Mouse (Mus musculus) midbrain, embryonic 16.5 days (tissue): ENCODE measurements at regions not wholly inside any gene's neighbourhood (a gene's known extent, or its start where the extent isn't known, plus 50 kb on each side); places are given as distances from the start of the nearest gene placed in this dataset.
A peak's percentile ranks its signal among the peaks of the same experiment; 100 is the strongest.

Source experiments
- ATAC-seq: fragments of 200-750 bp; cut with Nextera tagmentation; 2 replicates; pipeline ENCODE4 v1.8.0; 2017; ENCODE audit warnings: moderate TSS enrichment
- H3K27ac ChIP-seq: fragments of 300-500 bp; sonication (generic); 2 replicates; pipeline ENCODE4 v1.5.1; 2014; ENCODE audit warnings: mild to moderate bottlenecking, low read length, mixed read lengths
- H3K27me3 ChIP-seq: fragments of 300-500 bp; sonication (generic); 2 replicates; pipeline ENCODE4 v1.6.1; 2014; ENCODE audit warnings: low read depth, low read length, mixed read lengths; ENCODE audit not compliant: control insufficient read depth, insufficient read depth
- H3K36me3 ChIP-seq: fragments of 300-500 bp; sonication (generic); 2 replicates; pipeline ENCODE4 v1.6.1; 2014; ENCODE audit warnings: mild to moderate bottlenecking, low read length, moderate library complexity, mixed read lengths; ENCODE audit not compliant: control insufficient read depth, insufficient read depth
- H3K4me1 ChIP-seq: fragments of 300-500 bp; sonication (generic); 2 replicates; pipeline ENCODE4 v1.6.1; 2014; ENCODE audit warnings: mild to moderate bottlenecking, low read length, mixed read lengths; ENCODE audit not compliant: control insufficient read depth, insufficient read depth
- H3K4me2 ChIP-seq: fragments of 300-500 bp; sonication (generic); 2 replicates; pipeline ENCODE4 v1.6.1; 2014; ENCODE audit warnings: mild to moderate bottlenecking, low read length, mixed read lengths
- H3K4me3 ChIP-seq: fragments of 300-500 bp; sonication (generic); 2 replicates; pipeline ENCODE4 v1.5.1; 2014; ENCODE audit warnings: low read depth, mild to moderate bottlenecking, low read length, moderate library complexity, mixed read lengths
- H3K9ac ChIP-seq: fragments of 300-500 bp; sonication (generic); 2 replicates; pipeline ENCODE4 v1.6.1; 2014; ENCODE audit warnings: low read depth, low read length, mixed read lengths
- H3K9me3 ChIP-seq: fragments of 300-500 bp; sonication (generic); replicated peaks from 2 replicates; pipeline ENCODE4 v1.6.1; 2014; ENCODE audit warnings: mild to moderate bottlenecking, low read length, mixed read lengths; ENCODE audit not compliant: control insufficient read depth, poor library complexity, severe bottlenecking
- WGBS: fragments of 180-500 bp; shearing (Covaris S2); extraction: QIAGEN DNeasy Blood & Tissue Kit; methylation state at CpG from one replicate; pipeline ENCODE4 v1.1.7; 2014; 5-methylcytosine and 5-hydroxymethylcytosine counted together

DNA sequence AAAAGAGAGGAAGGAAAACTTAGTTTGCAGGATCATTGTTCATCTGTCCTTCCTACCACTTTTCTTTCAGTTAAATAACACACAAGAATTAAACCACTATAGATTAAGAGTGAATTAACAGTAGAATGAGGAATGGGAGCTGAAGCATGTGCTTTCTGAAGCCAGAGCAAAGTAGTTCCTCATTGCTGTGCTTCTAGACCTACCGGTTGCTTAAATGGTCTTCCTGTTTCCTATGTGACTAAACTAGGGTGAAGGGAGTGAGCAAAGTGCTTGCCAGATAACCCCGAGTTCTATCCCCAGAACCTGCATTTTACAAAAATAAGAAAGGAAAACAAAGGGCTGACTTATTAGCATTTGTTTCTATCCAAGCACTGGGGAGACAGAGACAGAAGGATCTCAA is 305.5 kb upstream of the Gcfc2 start:
- H3K27ac ChIP-seq = no peak overlapping the region
- H3K36me3 ChIP-seq = no peaks in the 10 kb centered on the region
- no peak overlapping the region for H3K4me2 ChIP-seq
- no peaks in the 10 kb centered on the region for H3K4me1 ChIP-seq
- no peaks in the 10 kb centered on the region for H3K9me3 ChIP-seq
- no peak overlapping the region for H3K4me3 ChIP-seq
- 83% methylated on average over 2 of the region's 2 CpGs for WGBS
- ATAC-seq = no peak
- no peaks in the 10 kb centered on the region for H3K27me3 ChIP-seq
- no peak overlapping the region for H3K9ac ChIP-seq

DNA sequence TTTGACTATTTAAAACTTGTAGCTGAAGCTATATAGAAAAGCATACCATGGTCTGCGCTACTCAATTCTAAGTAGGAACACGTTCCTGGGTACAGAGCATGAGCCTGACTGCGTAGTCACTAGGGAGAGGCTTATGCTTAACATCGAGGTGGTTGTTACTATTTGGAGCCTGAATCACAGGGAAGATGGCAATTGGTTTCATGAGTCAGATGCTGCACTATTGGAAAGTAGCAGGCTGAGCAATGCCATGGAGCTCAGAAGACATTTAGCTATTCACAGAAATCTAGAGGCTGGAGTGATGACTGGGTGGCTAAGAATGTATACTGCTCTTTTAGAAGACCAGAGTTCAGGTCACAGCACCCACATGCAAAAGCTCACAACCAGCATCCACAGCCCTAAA is 302.4 kb upstream of the Gcfc2 start:
- ATAC-seq = no peak
- H3K9ac ChIP-seq = no peak overlapping the region
- no peaks in the 10 kb centered on the region for H3K4me1 ChIP-seq
- no peak overlapping the region for H3K4me3 ChIP-seq
- no peaks in the 10 kb centered on the region for H3K27me3 ChIP-seq
- no peak overlapping the region for H3K27ac ChIP-seq
- no peak overlapping the region for H3K4me2 ChIP-seq
- no peaks in the 10 kb centered on the region for H3K36me3 ChIP-seq
- WGBS = 93% methylated on average over 4 of the region's 4 CpGs
- H3K9me3 ChIP-seq = no peaks in the 10 kb centered on the region

DNA sequence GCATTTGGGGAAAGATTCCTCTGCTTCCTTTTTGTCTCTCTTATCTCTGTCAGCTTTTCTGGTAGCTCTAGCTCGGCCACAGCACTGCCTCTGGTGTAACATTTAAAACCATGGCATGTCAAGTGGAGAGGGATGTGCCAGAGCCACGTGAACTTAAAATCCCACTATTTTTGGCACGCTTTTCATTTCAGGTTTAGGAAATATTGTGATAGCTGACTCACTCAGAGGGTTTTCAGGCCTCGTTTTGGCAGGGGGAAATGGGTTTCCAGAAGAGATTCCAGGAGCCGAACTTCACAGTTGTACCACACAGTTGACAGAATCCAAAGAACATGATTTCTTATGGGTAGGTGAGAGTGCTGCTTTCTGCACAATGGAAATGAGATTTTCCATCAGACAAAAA is 300.8 kb upstream of the Gcfc2 start:
- Histone ChIP-seq H3K27me3 (no peaks in the 10 kb centered on the region), H3K36me3 (no peaks in the 10 kb centered on the region), H3K4me2 (no peak overlapping the region), H3K27ac (no peak overlapping the region), H3K9me3 (no peaks in the 10 kb centered on the region), H3K4me3 (no peak overlapping the region), H3K9ac (no peak overlapping the region), H3K4me1 (no peaks in the 10 kb centered on the region)
- 86% methylated on average over 5 of the region's 5 CpGs for WGBS
- no peak for ATAC-seq

DNA sequence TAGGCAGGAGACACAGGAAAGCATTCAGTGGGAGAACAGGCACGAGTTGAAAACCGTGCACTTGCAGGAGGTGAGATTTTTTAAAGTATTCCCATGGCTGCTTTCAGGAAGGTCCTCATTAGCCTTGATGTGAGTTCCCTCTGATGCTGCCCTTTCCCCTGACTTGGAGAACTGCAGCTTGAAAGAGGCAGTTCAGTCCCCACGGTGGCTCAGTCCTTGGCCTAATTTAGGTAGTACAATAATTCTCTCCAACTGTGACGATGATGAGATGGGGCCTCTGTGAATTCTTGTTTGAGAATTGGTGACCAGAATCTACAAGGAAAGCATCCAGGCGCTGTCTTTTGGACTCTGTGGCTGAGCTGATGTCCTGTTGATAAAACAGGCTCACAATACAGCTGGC is 298.5 kb upstream of the Gcfc2 start:
- Histone ChIP-seq H3K9me3 (no peaks in the 10 kb centered on the region), H3K27ac (no peak overlapping the region), H3K4me1 (no peaks in the 10 kb centered on the region), H3K36me3 (no peaks in the 10 kb centered on the region), H3K9ac (no peak overlapping the region), H3K4me3 (no peak overlapping the region), H3K27me3 (no peaks in the 10 kb centered on the region), H3K4me2 (no peak overlapping the region)
- WGBS = 57% methylated on average over 5 of the region's 5 CpGs
- no peak for ATAC-seq

DNA sequence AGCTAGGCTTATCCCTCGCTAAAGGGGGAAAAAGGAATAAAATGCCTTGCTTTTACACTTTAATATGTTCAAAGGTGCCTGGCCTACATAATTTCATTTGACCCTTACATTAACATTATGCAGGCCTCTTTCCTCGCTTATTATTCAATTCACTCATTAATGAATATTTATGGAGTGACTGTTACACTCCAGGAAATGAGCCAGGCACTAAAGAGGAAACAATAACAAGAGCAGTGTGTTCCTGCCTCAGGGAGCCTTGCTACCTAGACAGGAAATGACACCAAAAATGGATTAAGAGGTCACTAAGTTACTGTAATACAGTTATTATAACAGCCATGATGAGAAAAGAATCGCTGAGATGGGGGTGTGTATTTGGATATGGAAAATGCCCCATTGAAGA is 289.9 kb upstream of the Gcfc2 start:
- H3K27me3 ChIP-seq = no peaks in the 10 kb centered on the region
- H3K9me3 ChIP-seq = no peaks in the 10 kb centered on the region
- WGBS = 49% methylated on average over 3 of the region's 3 CpGs
- H3K36me3 ChIP-seq = no peaks in the 10 kb centered on the region
- H3K4me3 ChIP-seq = no peak overlapping the region
- no peak overlapping the region for H3K9ac ChIP-seq
- H3K4me1 ChIP-seq = no peaks in the 10 kb centered on the region
- ATAC-seq = no peak
- no peak overlapping the region for H3K4me2 ChIP-seq
- H3K27ac ChIP-seq = no peak overlapping the region

DNA sequence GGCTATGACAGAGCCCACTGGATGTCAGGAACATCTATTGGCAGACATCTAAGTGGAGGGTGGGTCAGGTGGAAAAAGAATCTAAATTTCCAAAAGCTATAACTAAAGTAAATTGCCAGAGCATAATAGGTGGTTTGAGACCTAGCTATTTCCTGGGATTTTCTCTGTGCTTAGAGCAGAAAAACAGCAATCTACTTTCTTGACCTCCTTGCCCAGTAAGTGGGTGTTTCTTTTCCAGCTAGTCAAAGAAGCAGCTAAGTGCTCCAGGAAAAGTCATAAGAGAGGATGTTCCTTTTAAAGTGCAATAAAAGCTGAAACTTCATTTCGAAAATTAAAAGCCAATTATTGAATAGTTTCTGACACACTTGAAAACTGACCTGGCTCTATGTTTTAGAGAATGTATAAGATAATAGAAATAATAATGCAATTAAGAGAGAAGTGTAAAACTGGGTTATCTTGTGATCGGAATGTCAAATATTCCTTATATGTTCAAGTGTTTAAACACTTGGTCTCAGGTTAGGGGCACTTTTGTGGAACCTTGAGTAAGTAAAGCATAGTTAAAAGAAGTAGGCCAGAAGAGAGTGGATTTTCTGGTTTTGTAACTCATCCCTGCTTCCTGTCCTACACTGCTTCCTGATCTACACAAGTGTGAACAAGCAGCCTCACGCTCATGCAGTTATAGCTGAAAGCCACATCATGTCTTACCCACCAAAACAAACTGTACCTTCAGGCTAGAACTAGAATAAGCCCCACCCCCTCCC is 275.7 kb upstream of the Gcfc2 start:
- Histone ChIP-seq H3K27ac (no peak overlapping the region), H3K4me2 (no peak overlapping the region), H3K27me3 (no peaks in the 10 kb centered on the region), H3K4me3 (no peak overlapping the region), H3K4me1 (no peaks in the 10 kb centered on the region), H3K36me3 (no peaks in the 10 kb centered on the region), H3K9me3 (no peaks in the 10 kb centered on the region; the same call in 1 of the 2 replicates), H3K9ac (no peak overlapping the region)
- no peak for ATAC-seq
- WGBS = 81% methylated on average over 3 of the region's 3 CpGs

DNA sequence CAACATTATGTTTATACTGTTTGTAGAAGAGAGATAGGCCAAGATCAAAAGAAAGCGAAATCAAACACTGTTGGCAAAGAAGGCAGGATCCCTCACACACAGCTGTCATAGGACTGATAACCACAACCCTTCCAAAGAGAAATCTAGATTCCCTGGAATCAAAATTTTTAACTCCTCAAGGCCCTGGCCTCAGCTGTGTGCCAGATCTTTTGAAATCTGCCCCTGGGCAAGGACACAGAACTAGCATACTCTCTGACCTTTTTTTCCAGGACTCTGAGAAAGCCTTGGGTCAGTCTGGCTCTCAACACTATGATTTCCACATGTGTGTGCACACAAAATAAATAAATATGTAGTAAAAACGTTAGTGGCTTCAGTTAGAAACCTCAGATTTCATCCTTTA is 271.6 kb upstream of the Gcfc2 start:
- no peak overlapping the region for H3K4me2 ChIP-seq
- 63% methylated on average over 2 of the region's 2 CpGs for WGBS
- H3K4me1 ChIP-seq = no peaks in the 10 kb centered on the region
- no peak overlapping the region for H3K27ac ChIP-seq
- H3K27me3 ChIP-seq = no peaks in the 10 kb centered on the region
- H3K4me3 ChIP-seq = no peak overlapping the region
- no peak overlapping the region for H3K9ac ChIP-seq
- H3K36me3 ChIP-seq = no peaks in the 10 kb centered on the region
- H3K9me3 ChIP-seq = no peaks in the 10 kb centered on the region
- ATAC-seq = no peak

DNA sequence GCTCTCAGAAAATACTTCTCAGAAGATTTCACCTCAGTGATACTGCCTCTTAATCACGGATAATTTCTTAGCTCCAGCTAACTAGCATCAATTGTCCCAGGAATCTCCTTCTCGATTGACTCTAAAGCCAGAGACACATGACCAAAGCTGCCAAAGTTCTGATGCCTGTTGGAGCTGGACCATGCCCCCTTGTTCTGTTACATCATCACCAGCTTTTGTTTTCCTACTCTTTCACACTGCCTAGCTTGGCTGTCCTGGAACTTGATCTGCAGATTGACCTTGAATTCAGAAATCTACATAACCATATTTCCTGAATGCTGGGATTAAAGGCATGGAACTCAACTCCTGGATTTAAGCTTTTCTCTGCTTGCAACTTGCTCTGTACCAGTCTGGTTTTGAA is 268.3 kb upstream of the Gcfc2 start:
- no peak for ATAC-seq
- WGBS = 95% methylated on average over 2 of the region's 2 CpGs
- H3K9ac ChIP-seq = no peak overlapping the region
- no peak overlapping the region for H3K4me3 ChIP-seq
- H3K4me2 ChIP-seq = no peak overlapping the region
- H3K36me3 ChIP-seq = no peaks in the 10 kb centered on the region
- no peaks in the 10 kb centered on the region for H3K27me3 ChIP-seq
- no peaks in the 10 kb centered on the region for H3K9me3 ChIP-seq
- no peaks in the 10 kb centered on the region for H3K4me1 ChIP-seq
- no peak overlapping the region for H3K27ac ChIP-seq

DNA sequence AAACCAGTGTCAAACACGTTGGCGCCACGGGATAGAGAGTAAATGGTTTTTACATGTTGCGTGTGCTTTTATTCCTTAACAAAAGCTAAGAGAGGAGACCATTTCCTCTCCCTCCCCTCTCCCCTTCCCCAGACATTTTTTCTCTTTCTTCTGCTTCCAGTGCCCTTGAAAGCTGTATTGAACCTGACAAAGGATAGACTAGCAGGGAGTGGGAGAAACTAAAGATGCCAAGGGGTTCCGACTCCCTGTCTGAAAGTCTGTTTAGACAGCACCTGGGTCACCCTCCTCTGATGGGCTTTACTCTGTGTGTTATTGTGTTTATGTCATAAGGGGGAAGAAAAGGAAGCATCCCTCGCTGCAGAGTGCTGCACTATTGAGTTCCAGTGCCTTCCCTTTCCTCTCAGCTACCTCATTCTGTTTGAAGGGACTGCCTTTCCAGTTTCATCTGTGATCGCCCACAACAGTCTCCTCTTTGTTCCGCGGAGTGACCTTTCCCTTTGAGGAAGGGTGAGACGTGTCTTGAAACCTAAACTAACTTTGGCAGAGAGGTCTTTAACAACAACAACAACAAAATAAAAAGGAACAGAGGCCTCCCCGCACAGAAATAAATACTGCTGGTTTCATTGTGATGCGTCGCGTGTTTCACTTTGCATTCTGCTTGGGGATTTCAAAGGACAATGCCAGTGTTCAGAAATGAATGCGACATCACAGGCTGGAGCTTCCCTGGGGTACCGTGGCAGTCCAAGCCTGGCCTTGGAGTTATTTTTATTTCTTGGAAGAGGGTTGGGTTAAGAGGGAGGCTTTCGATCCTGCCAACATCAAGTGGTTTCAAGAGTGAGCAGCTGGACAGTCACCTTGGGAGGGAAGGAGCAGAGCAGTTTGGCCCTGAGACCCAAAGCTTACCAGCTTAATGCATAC is 262.7 kb upstream of the Gcfc2 start:
- 15% methylated on average over 17 of the region's 17 CpGs for WGBS
- H3K9me3 ChIP-seq = no peaks in the 10 kb centered on the region

More for the DNA sequence above, 262.7 kb upstream of the Gcfc2 start:
- no peak overlapping the region for H3K9ac ChIP-seq
- H3K27me3 ChIP-seq = no peaks in the 10 kb centered on the region
- peak overlapping the region; percentile 23; the same call in 1 of the 2 replicates for H3K4me2 ChIP-seq
- ATAC-seq = peak; percentile 91
- no peaks in the 10 kb centered on the region; the same call in 1 of the 2 replicates for H3K4me1 ChIP-seq
- H3K4me3 ChIP-seq = no peak overlapping the region
- H3K27ac ChIP-seq = peak overlapping the region; percentile 71
- no peaks in the 10 kb centered on the region for H3K36me3 ChIP-seq
